Mouse (Mus musculus) kidney, adult 11 months (tissue): Measurements from ENCODE around the gene Cldn3.
"Not testable (repeated sequence)": the region's sequence is repeated elsewhere in the genome, so short reads cannot be mapped to it uniquely, and the experiment has no call there.

Source experiments
- DNase-seq: peaks from one replicate; pipeline ENCODE4 v3.0.0; 2022

The Cldn3 gene

DNA sequence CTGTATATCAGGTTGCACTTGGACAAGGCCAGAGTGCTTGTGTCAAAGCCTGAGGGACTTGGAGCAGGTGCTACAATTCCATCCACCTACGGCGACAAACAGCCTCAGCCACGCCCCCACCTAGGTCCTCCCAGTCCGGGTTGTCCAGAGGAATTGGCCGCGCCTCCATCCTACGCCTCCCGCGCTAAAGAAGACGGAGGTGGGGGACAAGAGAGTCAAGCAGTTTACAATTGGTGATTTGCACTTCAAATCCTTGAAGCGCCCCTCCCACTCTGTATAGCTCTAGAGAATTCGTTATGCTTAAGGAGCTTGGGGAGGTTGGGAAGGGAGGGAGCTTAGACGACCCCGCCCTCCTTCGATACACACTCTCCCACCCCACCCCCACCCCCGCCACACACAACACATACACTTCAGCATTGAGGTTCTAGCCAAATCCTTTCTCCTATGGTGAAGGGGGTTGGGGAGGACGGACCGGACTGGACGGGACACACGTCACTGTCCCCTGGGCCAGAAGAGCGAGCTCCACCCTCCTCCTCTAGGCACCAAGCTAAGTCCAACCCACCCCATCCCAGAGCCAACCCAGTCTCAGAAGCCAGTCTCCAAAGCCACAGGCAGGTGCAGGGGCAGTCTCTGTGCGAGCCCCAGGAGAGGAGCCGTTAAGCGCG lies at the start of gene Cldn3:
Gene Cldn3, plus strand, starts transcription at position 582 of the 665 bp plus-strand sequence.
- peak; percentile 88 for DNase-seq

DNA sequence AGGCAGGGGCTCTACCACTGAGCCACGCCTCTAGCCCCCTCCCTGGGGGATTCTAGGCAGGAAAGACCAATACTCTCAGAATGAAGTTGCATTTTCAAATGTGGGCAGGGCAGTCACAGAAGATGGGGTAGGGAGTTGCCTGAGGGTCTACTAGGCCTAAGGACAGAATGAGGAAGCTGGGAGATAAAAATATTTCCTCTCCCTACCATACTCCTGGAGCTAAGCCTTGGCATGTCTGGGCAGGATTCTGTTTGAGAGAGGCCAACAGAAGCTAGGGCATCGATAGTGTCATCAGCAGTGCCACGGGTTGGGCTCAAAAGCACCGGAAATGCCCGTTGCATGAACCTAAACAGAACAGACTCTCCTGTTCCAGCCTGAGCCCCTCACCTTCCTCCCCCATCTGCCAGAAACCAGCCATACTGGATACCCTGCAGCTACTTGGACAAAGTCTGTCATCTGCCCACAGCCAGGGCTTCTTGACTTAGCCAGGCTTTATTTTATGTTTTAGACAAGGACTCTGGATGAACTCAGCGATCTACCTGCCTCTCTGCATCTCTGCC lies 49.3 kb upstream of the Cldn3 start:
- DNase-seq: no peak

DNA sequence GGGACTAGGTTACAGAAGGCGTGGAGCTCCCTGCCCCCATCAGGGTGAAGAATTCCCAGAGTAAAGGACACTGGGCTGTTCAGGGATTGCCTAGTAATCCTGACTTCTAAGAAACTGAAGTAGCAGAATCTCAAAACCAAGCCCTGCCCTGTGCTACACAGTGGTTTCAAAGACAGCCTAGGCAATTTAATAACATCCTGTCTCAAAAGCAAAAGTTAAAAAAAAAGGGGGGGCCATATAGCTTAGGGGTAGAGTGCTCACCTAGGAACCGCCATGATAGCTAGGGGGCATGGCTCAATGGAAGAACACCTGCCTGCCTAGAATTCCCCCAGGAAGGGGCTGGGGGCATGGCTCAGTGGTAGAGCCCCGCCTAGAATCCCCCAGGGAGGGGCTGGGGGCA lies 46.9 kb upstream of the Cldn3 start:
- no peak for DNase-seq

DNA sequence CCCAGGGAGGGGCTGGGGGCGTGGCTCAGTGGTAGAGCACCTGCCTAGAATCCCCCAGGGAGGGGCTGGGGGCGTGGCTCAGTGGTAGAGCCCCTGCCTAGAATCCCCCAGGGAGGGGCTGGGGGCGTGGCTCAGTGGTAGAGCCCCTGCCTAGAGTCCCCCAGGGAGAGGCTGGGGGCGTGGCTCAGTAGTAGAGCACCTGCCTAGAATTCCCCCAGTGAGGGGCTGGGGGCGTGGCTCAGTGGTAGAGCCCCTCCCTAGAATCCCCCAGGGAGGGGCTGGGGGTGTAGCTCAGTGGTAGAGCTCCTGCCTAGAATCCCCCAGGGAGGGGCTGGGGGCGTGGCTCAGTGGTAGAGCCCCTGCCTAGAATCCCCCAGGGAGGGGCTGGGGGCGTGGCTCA lies 46.5 kb upstream of the Cldn3 start:
- not testable (repeated sequence) for DNase-seq

DNA sequence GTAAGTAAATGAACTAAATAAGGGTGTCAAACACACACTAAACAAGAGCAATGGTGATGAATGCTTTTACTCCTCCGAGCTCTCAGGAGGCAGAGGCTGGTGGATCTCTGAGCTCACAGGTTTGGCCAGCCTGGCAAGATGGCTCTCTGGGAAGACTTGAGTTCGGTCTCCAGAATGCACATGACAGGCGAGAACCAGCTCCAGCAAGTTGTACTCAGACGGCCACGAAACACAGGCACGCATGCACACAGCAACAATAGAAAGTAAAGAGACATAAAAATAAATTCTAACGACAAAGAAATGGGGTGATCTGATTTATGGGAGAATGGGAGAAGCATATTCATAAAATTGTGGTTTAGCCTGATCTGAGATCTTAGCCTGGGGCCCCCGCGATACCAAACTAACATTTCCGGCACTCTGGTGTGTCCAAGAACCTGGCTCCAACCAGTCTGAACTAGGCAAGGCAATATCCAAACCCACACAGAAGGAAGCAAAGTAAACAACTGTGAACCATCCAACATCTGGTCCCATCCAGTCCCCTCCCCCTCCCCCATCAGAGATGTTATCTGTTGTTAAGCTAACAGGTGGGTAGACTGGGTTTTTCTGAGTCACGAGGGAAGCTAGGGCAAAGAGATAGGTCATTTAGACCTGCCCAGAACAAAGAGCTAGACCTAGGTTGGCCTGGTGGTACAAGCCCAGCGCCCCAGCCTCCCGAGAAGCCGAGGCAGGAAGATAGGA lies 44.4 kb upstream of the Cldn3 start:
- DNase-seq: no peak

DNA sequence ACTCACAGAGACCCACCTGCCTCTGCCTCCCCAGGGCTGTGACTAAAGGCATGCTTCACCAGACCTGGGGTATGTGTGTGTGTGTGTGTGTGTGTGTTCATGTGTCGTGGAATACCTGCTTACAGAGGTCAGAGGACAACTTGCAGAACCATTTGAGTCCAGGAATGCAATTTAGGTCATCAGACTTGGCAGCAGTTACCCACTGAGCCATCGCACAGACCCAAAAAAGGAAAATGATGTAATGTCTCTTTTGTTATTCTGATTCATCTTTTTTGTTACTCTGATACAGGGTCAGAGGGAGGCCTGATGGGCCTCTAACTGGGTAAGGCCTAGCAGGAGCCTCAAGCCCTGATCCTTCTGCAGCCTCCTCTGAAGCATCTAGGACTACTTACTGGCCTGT lies 43.3 kb upstream of the Cldn3 start:
- DNase-seq: no peak

DNA sequence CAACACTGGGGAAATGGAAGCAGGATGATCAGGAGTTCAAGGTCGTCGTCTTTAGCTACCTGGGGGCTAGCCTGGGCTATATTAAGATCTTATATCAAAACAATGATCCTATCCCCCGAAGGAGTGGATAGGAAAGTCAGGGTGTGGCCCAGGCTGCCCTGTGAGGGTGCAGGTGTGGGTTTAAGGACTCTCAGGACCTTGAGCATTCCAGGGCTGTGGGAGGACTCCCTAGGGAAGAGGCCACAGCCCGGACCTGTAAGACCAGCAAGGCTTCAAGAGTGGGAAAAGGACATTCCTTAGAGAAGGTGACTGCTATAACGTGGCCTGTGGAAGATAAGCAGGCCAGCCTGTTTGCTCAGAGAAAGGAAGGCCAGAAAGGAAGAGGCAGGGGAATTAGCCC lies 41.8 kb upstream of the Cldn3 start:
- no peak for DNase-seq

DNA sequence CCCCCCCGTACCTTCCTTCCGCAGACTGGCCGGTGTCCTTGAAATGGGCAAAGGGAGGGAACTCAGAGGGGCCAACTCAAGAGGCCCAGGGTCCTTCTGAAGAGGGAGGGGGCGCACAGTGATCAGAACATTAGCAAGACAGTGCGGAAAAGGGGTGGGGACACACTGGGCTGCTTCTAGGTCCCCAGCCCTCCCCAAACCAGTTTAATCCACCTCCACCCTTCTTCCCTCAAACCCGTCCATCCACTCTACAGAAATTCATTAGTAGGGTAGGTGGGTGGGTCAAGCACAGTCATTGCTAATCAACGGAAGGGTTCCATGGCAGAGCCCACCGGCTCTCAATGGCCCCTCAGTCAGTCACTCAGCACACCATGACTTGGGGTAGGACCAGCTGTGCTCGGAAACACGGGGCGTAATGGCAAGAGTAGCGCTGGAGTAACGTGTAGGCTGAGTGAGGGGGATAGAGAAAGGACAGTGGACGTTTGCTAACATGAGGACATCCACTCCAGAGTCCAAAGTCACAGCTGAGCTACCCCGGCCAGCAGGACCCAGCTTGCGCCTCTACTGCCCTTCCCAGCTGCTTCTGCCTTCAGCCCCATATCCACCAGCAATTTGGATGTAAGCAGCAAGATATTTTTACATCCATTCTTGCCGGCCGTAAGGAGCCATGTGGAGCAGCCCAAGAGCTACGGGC lies 40.6 kb upstream of the Cldn3 start:
- no peak for DNase-seq

DNA sequence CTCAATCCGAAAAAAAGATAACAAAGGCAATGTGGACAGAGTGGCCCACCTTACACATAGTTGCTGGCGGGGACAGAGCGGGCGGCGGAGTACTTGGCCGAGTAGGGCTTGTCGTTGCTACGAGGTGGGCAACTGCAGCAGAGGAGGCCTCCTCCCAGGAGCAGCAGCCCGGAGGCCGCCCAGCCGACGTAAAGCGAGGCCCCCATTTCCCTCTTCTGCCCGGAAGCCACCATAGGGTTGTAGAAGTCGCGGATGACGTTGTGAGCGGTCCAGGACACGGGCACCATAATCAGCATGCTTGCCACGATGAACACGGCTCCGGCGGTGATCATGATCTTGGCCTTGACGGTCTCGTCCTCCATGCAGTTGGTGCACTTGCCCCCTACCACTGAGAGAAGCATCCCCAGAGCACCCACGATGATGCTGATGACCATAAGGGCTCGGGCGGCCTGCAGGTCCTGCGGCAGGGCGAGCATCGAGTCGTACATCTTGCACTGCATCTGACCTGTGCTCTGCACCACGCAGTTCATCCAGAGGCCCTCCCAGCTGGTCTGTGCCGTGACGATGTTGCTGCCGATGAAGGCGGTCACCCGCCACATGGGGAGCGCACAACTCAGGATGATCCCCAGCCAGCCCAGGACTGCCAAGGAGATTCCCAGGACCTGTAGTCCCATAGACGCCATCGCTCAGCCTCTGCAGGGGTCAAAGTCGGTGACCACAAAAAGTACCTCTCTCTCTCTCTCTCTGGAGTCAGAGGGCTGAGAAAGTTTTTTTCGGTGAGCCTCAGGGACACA lies 39.8 kb upstream of the Cldn3 start:
- no peak for DNase-seq

DNA sequence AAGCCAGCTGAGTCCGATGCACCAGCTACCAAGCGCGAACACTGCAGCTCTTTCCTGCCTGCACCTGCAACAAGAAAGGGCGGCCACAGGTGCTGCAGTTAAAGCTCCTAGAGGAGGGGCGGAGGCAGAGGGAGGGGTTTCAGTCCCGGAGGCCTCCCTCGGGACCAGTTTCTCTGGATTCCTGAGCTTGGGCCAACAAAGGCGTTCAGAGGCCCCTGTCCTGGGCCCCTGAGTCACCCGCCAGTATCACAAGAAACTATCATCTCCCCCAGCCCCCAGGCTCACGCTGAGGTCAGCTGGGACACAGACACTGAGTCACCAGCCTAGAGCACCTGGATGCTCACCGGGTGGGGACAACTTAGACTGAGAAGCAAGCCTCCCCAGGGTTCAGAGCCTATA lies 39.2 kb upstream of the Cldn3 start, which contains the start of gene Cldn4:
Gene Cldn4, minus strand, starts transcription at position 78 of the 399 bp plus-strand sequence.
- DNase-seq: no peak

DNA sequence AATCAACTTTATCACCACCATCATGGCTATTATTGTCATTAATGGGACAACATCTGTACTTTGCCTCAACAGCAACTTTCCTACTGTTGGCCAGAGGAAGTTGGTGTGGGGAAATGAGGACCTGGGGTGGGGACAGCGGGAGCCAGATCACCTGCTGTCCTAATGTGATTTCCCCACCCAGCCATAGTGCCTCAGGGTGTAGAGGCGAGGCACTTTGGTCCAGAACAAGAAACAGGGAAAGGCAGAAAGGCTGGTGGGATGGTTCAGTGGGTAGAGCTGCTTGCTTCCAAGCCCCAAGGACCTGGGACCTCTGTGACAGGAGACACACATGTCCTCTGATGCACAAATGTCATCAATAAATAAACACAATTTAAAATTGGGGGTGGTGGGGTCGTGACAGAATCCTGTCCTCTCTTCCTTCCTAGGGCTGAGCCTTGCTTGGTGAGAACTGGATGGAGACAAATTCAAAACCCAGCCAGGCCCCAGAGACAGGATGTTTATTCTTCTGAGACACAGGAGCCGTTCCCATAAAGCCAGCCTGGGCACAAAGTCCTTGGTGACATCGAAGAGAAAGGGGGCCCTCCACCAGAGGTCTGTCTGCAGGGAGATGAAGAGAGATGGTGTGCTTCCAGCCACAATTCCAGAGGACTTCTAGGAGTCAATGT lies 38.5 kb upstream of the Cldn3 start:
- no peak for DNase-seq

DNA sequence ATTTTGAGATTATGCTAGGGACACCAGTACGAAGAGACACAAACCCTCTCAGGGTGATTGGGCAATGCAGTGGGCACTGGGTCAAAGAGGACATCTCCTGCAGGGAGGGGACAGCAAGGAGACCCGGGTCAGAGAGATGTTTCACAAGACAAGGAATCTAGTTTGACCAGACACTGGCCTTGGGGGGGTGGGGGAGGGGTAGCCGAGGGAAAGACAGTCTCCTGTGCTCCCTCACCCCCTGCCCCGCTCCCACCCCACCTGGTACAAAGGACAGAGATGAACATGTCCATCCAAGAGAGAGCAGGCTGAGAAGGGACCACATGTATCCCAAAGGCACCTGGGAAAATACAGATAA lies 38.0 kb upstream of the Cldn3 start:
- DNase-seq: no peak

DNA sequence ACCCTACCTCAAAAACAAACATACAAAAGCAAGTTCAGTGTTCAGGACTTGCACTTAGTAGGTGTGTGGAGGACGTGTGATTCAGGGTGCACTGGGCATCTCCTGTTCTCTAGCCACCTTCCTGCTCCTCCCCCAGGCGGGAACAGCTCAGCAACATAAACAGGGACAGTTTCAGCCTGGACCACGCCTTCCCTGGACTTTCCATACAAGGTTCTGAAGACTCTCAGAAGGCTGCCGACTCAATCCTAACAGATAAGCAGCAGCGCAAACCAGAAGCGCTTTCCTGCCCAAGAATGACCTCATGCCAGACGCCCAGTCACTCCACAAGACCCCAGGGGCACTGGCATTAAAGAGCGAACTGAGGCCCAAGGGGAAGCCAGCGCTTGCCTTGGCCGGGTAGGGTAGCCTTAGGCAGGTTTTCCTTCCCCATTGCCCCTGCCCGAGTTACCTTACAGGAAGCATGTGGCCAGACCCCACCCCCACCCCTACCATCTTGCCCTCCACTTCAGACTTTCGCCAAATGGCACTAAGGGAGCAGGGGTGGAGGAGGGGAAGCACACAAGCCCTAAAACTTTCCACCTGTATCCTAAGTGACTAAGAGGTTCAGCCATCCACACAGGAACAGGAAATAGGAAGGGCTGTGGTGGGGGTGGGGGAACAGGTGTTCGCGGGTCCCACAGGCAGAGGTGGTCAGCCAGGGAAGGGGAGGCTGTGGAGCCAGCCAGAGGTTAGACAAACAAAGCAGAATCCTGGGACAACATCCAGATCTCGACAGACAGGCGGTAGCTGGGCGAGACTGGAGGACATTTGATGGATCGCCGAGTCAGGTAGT lies 34.7 kb upstream of the Cldn3 start:
- DNase-seq: no peak

DNA sequence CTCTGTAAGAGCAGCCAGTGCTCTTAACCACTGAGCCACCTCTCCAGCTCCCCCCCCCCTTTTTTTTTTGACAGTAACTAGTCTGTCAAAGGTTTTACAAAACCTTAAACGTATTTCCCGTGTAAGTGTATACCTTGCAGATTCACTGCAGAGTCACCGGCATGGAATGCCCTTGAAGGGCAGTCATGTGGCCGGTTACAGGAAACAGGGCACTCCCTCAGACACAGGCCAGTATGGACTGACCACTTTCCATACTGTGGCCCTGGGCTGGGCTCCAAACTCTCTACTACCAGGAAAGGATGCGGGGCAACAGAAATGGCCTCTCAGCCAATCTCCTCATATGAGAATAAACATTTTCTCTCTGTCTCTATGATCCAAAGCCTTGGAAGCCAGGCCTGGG lies 30.5 kb upstream of the Cldn3 start:
- no peak for DNase-seq

DNA sequence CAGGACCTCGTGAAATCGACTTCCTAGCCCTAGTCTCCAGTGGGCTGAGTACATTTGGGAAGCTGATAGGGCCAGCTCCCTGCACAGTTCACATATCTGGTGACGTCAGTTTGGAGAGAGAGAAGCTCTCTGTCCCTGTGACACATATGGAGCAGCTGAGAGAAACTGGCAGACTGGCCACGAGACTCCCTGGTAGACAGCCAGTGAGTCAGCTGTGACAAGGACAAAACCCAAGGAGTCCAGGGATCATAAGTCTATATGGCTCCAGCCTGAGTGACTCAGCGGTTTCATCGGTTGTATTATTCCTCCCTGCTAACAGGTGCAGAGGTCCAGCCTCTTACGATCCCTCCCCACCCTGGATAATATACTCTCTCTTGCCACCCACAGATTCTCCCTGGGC lies 26.9 kb upstream of the Cldn3 start:
- no peak for DNase-seq

DNA sequence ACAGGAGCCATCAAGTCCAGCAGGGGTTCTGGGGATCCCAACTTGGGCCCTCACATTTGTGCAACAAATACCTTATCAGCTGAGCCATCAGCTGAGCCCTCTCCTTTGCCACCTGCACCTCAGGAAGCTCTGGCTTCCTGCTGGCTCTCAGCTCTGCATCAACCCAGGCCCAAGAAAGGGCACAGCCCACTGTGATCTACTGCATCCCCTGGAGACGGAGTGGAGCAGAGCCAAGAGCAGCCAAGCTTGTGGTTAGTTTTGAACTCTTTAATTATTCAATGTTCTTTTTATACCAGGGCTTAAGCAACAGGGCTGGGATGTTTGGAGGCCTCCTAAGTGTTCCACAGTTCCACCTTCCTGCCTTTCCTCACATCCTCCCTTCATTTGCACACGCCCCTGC lies 25.6 kb upstream of the Cldn3 start:
- no peak for DNase-seq

DNA sequence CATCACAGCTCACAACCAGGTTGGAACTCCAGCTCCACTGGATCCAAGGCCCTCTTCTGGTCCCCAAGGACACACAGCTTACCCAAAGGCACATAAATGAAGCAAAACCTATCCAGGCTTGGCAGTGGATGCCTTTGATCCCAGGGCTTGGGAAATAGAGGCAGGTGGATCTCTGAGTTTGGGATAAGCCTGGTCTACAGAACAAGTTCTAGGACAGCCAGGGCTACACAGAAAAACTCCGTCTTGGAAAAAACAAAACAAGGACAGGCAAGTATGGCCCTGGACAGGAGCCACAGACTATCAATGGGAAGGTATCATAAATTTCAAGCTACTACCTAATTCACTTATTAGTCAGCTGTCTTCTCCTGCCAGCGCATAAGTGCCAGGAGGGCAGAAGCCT lies 24.5 kb upstream of the Cldn3 start:
- DNase-seq: no peak

DNA sequence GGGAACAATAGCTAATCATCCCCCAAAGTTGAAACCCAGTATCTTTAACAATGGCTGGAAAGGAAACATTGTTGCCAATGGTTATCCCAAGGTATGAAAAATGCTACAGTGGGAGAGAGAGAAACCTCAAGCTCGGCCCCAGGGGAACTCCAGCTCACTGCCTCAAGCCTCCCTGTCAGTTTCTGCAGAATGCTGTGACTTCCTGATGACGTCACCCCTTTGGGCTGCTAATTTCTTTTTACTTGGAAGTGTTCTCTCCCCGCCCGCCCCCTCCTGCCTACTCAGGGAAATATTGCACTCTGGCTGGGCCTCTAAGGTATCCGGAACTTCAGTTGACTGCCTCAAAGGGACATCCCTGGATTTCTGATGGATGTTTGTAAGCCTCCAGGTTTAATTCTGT lies 22.5 kb upstream of the Cldn3 start:
- no peak for DNase-seq

DNA sequence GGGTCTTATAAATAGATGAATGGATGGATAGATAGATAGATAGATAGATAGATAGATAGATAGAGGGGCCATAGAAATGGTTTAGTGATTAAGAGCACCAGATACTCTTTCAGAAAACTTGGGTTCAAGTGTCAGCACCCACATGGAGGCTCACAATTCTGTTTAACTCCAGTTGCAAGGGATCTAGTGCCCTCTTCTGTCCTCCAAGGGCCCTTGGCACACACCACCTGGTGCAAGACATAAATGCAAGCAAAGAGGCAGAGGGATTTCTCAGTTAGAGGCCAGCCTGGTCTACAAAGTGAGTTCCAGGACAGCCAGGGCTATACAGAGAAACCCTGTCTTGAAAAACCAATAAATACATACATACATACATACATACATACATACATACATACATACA lies 21.4 kb upstream of the Cldn3 start:
- DNase-seq: not testable (repeated sequence)

DNA sequence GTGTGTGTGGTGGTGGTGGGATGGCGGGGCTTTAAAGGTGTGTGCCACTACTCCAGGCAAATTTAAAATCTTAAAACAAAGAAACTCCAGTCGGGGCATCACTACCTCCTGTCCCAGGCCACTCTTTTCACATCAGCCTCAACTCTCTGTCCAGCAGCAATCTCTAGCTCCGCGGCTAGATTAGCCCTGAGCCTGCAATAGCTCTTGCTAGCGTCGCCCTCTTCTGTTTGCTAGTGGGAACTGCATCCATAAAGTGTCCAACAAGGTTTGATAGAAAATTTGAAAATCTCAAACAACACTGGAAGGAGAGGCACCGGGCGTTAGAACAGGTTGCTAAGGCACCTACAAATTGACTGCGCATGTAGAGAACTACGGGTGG lies 20.6 kb upstream of the Cldn3 start:
- DNase-seq: peak; percentile 62
